ENCODE assay signal across 37 mouse cellular contexts in the genomic region with DNA sequence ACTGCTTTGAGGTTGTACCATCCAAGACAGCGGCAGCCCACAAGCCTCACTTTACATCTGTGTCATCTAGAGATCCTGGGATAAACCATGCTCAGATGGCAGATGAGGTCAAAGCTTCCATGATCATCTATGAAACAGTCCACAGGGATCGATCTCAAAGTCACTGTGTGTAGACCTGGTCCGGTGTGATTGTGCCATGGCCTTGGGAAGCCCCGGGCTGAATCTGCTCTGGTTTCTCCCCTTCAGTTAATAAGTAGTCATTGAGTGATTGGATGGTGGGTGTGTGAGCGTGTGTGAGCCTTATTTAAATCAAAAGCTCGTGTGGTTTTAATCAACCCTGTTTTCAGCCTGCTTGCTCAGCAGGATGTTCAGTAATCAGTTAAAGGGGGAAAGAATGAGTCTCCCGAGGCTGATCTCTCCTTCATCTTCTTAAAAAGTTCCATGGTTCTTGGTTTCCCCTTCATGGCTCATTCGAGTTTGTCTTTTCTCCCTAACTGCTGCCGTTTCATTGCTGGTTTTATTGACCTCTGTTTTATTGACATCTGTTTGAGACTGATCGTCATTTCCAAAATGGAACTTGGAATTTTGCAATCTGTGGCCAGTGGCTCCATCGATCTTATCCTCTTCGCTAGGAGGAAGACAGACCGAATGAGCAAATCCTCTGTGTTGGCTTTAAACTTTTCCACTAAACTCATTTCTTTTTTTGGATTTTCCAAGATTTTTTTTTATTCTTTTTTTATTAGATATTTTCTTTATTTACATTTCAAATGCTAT. TPM values are rescaled to one million over a fixed set of nuclear protein-coding genes. Genes with fewer than 3 reads are reported as not detected.
A peak's percentile ranks its signal among the peaks of the same experiment; 100 is the strongest.
DNase-seq lines count a peak whose midpoint lies in the region; ATAC-seq and TF ChIP-seq lines count a peak whose summit lies in the region.
"Had no signal": no experiment of that assay in that cellular context is flagged by ENCODE, and none has a peak within 500 bp of the region (broad histone marks: within the 10 kb centered on the region; RNA-seq: fewer than 3 reads in every experiment).

No protein-coding gene starts in this region.

- peak; percentile 96 for DNase-seq in liver, adult 2 months (ENCODE audit: extremely low read depth, low read depth, low spot score)
- DNase-seq in embryonic facial prominence, embryonic 10.5 days (ENCODE audit: low spot score): peak; percentile 16
- no peak for DNase-seq in limb, embryonic 10.5 days (ENCODE audit: low spot score)
- no peak for DNase-seq in right cerebral cortex, adult 18-20 months
- DNase-seq: adrenal gland, postnatal 14 days; B cell, adult 2 months; cerebellum, adult 11 months; cerebellum, adult 9-11 months; gastrocnemius, adult 2 months; gastrocnemius, postnatal 14 days; heart, adult 11 months; heart, postnatal 10 days; heart, postnatal 4 days had no signal

- peak overlapping the region; percentile 38 for H3K9ac ChIP-seq in liver, adult 2 months (ENCODE audit: low read depth, low read length)
- H3K9ac ChIP-seq in liver, embryonic 12.5 days: no peak overlapping the region
- no peak overlapping the region for H3K9ac ChIP-seq in embryonic facial prominence, embryonic 12.5 days
- no peak overlapping the region for H3K9ac ChIP-seq in heart, embryonic 12.5 days
- H3K9ac ChIP-seq in kidney, embryonic 16.5 days (replicated peaks; ENCODE audit: low read length): no peak overlapping the region
- H3K9ac ChIP-seq: forebrain, embryonic 13.5 days; heart, embryonic 15.5 days; hindbrain, embryonic 14.5 days had no signal

- peaks cover 4% of the 10 kb centered on the region; the same call in 1 of the 2 replicates for H3K36me3 ChIP-seq in liver, adult 2 months (ENCODE audit: control insufficient read depth, insufficient read depth, low read length)
- H3K36me3 ChIP-seq in liver, embryonic 12.5 days: no peaks in the 10 kb centered on the region
- no peaks in the 10 kb centered on the region for H3K36me3 ChIP-seq in embryonic facial prominence, embryonic 10.5 days (replicated peaks)
- H3K36me3 ChIP-seq in embryonic facial prominence, embryonic 12.5 days: no peaks in the 10 kb centered on the region
- no peaks in the 10 kb centered on the region for H3K36me3 ChIP-seq in limb, embryonic 10.5 days
- H3K36me3 ChIP-seq in heart, embryonic 12.5 days: peaks cover 3% of the 10 kb centered on the region; the same call in 1 of the 2 replicates
- H3K36me3 ChIP-seq in kidney, embryonic 16.5 days (ENCODE audit: insufficient read depth, low read length): no peaks in the 10 kb centered on the region
- H3K36me3 ChIP-seq: G1E; heart, embryonic 15.5 days had no signal

- H3K27ac ChIP-seq in liver, adult 2 months (replicated peaks; ENCODE audit: insufficient read depth, low read depth, low read length): peak overlapping the region; percentile 99
- H3K27ac ChIP-seq in liver, embryonic 12.5 days: no peak overlapping the region
- no peak overlapping the region for H3K27ac ChIP-seq in embryonic facial prominence, embryonic 10.5 days (replicated peaks)
- 0 out of 2 replicates have a peak overlapping the region, but pooled peaks have one; percentile 18 for H3K27ac ChIP-seq in embryonic facial prominence, embryonic 12.5 days
- peak overlapping the region; percentile 46 for H3K27ac ChIP-seq in limb, embryonic 10.5 days
- H3K27ac ChIP-seq in heart, embryonic 12.5 days (ENCODE audit: poor library complexity, severe bottlenecking): no peak overlapping the region
- no peak overlapping the region for H3K27ac ChIP-seq in kidney, embryonic 16.5 days (ENCODE audit: low read length)
- H3K27ac ChIP-seq: forebrain, embryonic 13.5 days; gastrocnemius, adult 2 months; heart, embryonic 15.5 days; hindbrain, embryonic 14.5 days; hindbrain, postnatal 0 days had no signal

- ATAC-seq in liver, embryonic 12.5 days: no peak
- no peak for ATAC-seq in embryonic facial prominence, embryonic 12.5 days (ENCODE audit: insufficient number of reproducible peaks, insufficient read depth, low FRiP score, low TSS enrichment)
- ATAC-seq in heart, embryonic 12.5 days (ENCODE audit: insufficient number of reproducible peaks, low FRiP score): no peak
- ATAC-seq in kidney, embryonic 16.5 days (ENCODE audit: low FRiP score, low TSS enrichment): no peak
- ATAC-seq: forebrain, embryonic 13.5 days; forebrain, embryonic 16.5 days; hindbrain, postnatal 0 days; inflammation-experienced regulatory T-cells, adult 6 months; intestine, embryonic 16.5 days; Patski had no signal

- no peaks in the 10 kb centered on the region for H3K27me3 ChIP-seq in liver, adult 2 months (ENCODE audit: control insufficient read depth, insufficient read depth, low read length)
- no peaks in the 10 kb centered on the region for H3K27me3 ChIP-seq in liver, embryonic 12.5 days (replicated peaks)
- H3K27me3 ChIP-seq in embryonic facial prominence, embryonic 10.5 days (replicated peaks; ENCODE audit: low read depth, poor library complexity, severe bottlenecking): no peaks in the 10 kb centered on the region
- H3K27me3 ChIP-seq in embryonic facial prominence, embryonic 12.5 days: no peaks in the 10 kb centered on the region
- H3K27me3 ChIP-seq in limb, embryonic 10.5 days (ENCODE audit: low read depth, poor library complexity, severe bottlenecking): no peaks in the 10 kb centered on the region
- no peaks in the 10 kb centered on the region for H3K27me3 ChIP-seq in heart, embryonic 12.5 days (replicated peaks)
- no peaks in the 10 kb centered on the region for H3K27me3 ChIP-seq in kidney, embryonic 16.5 days (ENCODE audit: insufficient read depth, low read length)
- H3K27me3 ChIP-seq: forebrain, embryonic 13.5 days; heart, embryonic 15.5 days; Patski had no signal

- H3K79me2 ChIP-seq in liver, adult 2 months (ENCODE audit: control insufficient read depth, insufficient read depth, low read length): no peaks in the 10 kb centered on the region

- WGBS in liver, adult 2 months: 23% methylated on average over 13 of the region's 13 CpGs
- WGBS in liver, embryonic 12.5 days (ENCODE audit: insufficient replicate concordance): 67% methylated on average over 13 of the region's 13 CpGs
- 60% methylated on average over 13 of the region's 13 CpGs for WGBS in embryonic facial prominence, embryonic 10.5 days
- WGBS in embryonic facial prominence, embryonic 12.5 days: 52% methylated on average over 13 of the region's 13 CpGs
- WGBS in limb, embryonic 10.5 days: 53% methylated on average over 13 of the region's 13 CpGs
- 74% methylated on average over 13 of the region's 13 CpGs for WGBS in heart, embryonic 12.5 days
- 62% methylated on average over 13 of the region's 13 CpGs for WGBS in kidney, embryonic 16.5 days

- no peak overlapping the region for H3K4me3 ChIP-seq in liver, adult 2 months (ENCODE audit: insufficient read depth, low read depth, low read length)
- no peak overlapping the region for H3K4me3 ChIP-seq in liver, embryonic 12.5 days
- no peak overlapping the region for H3K4me3 ChIP-seq in embryonic facial prominence, embryonic 10.5 days
- H3K4me3 ChIP-seq in embryonic facial prominence, embryonic 12.5 days: no peak overlapping the region
- no peak overlapping the region for H3K4me3 ChIP-seq in limb, embryonic 10.5 days
- H3K4me3 ChIP-seq in heart, embryonic 12.5 days: no peak overlapping the region
- no peak overlapping the region for H3K4me3 ChIP-seq in kidney, embryonic 16.5 days (ENCODE audit: low read length)
- H3K4me3 ChIP-seq: erythroblast, embryonic 14.5 days; forebrain, embryonic 13.5 days; gastrocnemius, adult 2 months; heart, embryonic 15.5 days had no signal

- no peak overlapping the region for H3K4me2 ChIP-seq in liver, embryonic 12.5 days
- no peak overlapping the region for H3K4me2 ChIP-seq in embryonic facial prominence, embryonic 12.5 days (replicated peaks)
- no peak overlapping the region for H3K4me2 ChIP-seq in heart, embryonic 12.5 days
- H3K4me2 ChIP-seq in kidney, embryonic 16.5 days (replicated peaks; ENCODE audit: low read depth, low read length): no peak overlapping the region
- H3K4me2 ChIP-seq: forebrain, embryonic 13.5 days; heart, embryonic 11.5 days; heart, embryonic 15.5 days; hindbrain, embryonic 14.5 days had no signal

- peaks cover 15% of the 10 kb centered on the region for H3K4me1 ChIP-seq in liver, adult 2 months (ENCODE audit: control insufficient read depth, insufficient read depth, low read length)
- H3K4me1 ChIP-seq in liver, embryonic 12.5 days: no peaks in the 10 kb centered on the region
- H3K4me1 ChIP-seq in embryonic facial prominence, embryonic 10.5 days: peaks cover 10% of the 10 kb centered on the region
- peaks cover 6% of the 10 kb centered on the region; the same call in 1 of the 2 replicates for H3K4me1 ChIP-seq in embryonic facial prominence, embryonic 12.5 days
- H3K4me1 ChIP-seq in limb, embryonic 10.5 days: peaks cover 14% of the 10 kb centered on the region
- no peaks in the 10 kb centered on the region for H3K4me1 ChIP-seq in heart, embryonic 12.5 days (replicated peaks)
- H3K4me1 ChIP-seq in kidney, embryonic 16.5 days (ENCODE audit: insufficient read depth, low read length): no peaks in the 10 kb centered on the region
- H3K4me1 ChIP-seq: forebrain, embryonic 13.5 days; heart, embryonic 15.5 days had no signal

- TF ChIP-seq CTCF in liver, adult 2 months (IDR thresholded peaks at IDR 0.05; ENCODE audit: low read depth, low read length): no peak

- no peaks in the 10 kb centered on the region for H3K9me3 ChIP-seq in liver, embryonic 12.5 days (replicated peaks)
- H3K9me3 ChIP-seq in embryonic facial prominence, embryonic 10.5 days: peaks cover 5% of the 10 kb centered on the region; the same call in 1 of the 2 replicates
- no peaks in the 10 kb centered on the region; the same call in 1 of the 2 replicates for H3K9me3 ChIP-seq in embryonic facial prominence, embryonic 12.5 days
- no peaks in the 10 kb centered on the region for H3K9me3 ChIP-seq in limb, embryonic 10.5 days (replicated peaks)
- H3K9me3 ChIP-seq in heart, embryonic 12.5 days (replicated peaks): peaks cover 5% of the 10 kb centered on the region
- H3K9me3 ChIP-seq in kidney, embryonic 16.5 days (ENCODE audit: low read length): peaks cover 6% of the 10 kb centered on the region; the same call in 1 of the 2 replicates
- H3K9me3 ChIP-seq: G1E; heart, embryonic 15.5 days had no signal

- no peak for TF ChIP-seq POLR2A in liver, adult 2 months (IDR thresholded peaks at IDR 0.05; ENCODE audit: extremely low read depth, insufficient read depth, low read length)

RNA-seq across cellular contexts. Expression of a gene that starts 39.4 kb away (rescaled TPM):
- not detected in 2 replicates for total RNA-seq in liver, adult 2 months (2014; rRNA removed)
- not detected in 2 replicates for polyA plus RNA-seq in liver, adult 2 months (2012; rRNA removed)
- not detected in 2 replicates for polyA plus RNA-seq in liver, embryonic 12.5 days (2016; fragmentation: Nextera tagmentation; extraction: Ambion mirVana)
- not detected in 2 replicates for polyA plus RNA-seq in embryonic facial prominence, embryonic 10.5 days (2016; fragmentation: Nextera tagmentation; extraction: Ambion mirVana)
- polyA plus RNA-seq in embryonic facial prominence, embryonic 12.5 days (2016; fragmentation: Nextera tagmentation; extraction: Ambion mirVana): not detected in 2 replicates
- not detected in 2 replicates for polyA plus RNA-seq in limb, embryonic 10.5 days (2016; fragmentation: Nextera tagmentation; extraction: Ambion mirVana)
- not detected in 2 replicates for polyA plus RNA-seq in heart, embryonic 12.5 days (2016; fragmentation: Nextera tagmentation; extraction: Ambion mirVana)
- not detected in 2 replicates for polyA plus RNA-seq in kidney, embryonic 16.5 days (2015; fragmentation: Nextera tagmentation; extraction: Ambion mirVana)
- total RNA-seq: adrenal gland, adult 2 months; adrenal gland, postnatal 14 days; adrenal gland, postnatal 4 days; CH12.LX; common myeloid progenitor, adult 5-6 weeks; G1E; gastrocnemius, adult 2 months; gastrocnemius, postnatal 14 days; gastrocnemius, postnatal 4 days; heart, adult 8-10 months; heart, postnatal 10 days; heart, postnatal 4 days; hindbrain, postnatal 0 days had no signal
- polyA plus RNA-seq: adrenal gland, adult 2 months; cerebellum, adult 2 months; erythroblast, embryonic 14.5 days; forebrain, embryonic 13.5 days; forebrain, embryonic 16.5 days; frontal cortex, adult 2 months; G1E; heart, embryonic 11.5 days; heart, embryonic 15.5 days; hindbrain, embryonic 11.5 days; hindbrain, embryonic 14.5 days; hindbrain, postnatal 0 days; inflammation-experienced regulatory T-cells, adult 6 months; intestine, embryonic 16.5 days; Patski had no signal

RNA-seq across cellular contexts. Expression of a gene that starts 54.8 kb away (rescaled TPM):
- 15.4 and 18.9 TPM in 2 replicates for total RNA-seq in liver, adult 2 months (2014; rRNA removed)
- 9.1 and 9.8 TPM in 2 replicates for polyA plus RNA-seq in liver, adult 2 months (2012; rRNA removed)
- polyA plus RNA-seq in liver, embryonic 12.5 days (2016; fragmentation: Nextera tagmentation; extraction: Ambion mirVana): 162 and 173 TPM in 2 replicates
- 273 and 281 TPM in 2 replicates for polyA plus RNA-seq in embryonic facial prominence, embryonic 10.5 days (2016; fragmentation: Nextera tagmentation; extraction: Ambion mirVana)
- 213 and 216 TPM in 2 replicates for polyA plus RNA-seq in embryonic facial prominence, embryonic 12.5 days (2016; fragmentation: Nextera tagmentation; extraction: Ambion mirVana)
- polyA plus RNA-seq in limb, embryonic 10.5 days (2016; fragmentation: Nextera tagmentation; extraction: Ambion mirVana): 276 and 312 TPM in 2 replicates
- 113 and 114 TPM in 2 replicates for polyA plus RNA-seq in heart, embryonic 12.5 days (2016; fragmentation: Nextera tagmentation; extraction: Ambion mirVana)
- 159 and 167 TPM in 2 replicates for polyA plus RNA-seq in kidney, embryonic 16.5 days (2015; fragmentation: Nextera tagmentation; extraction: Ambion mirVana)

Comparison
In these comparisons a context has a peak if more than half of its experiments do, and no peak if none do; other contexts are left out.
1. H3K27ac ChIP-seq: peak in liver, adult 2 months (single experiment), embryonic facial prominence, embryonic 12.5 days (single experiment) and limb, embryonic 10.5 days (single experiment); none in liver, embryonic 12.5 days (single experiment), embryonic facial prominence, embryonic 10.5 days (single experiment), heart, embryonic 12.5 days (single experiment) and kidney, embryonic 16.5 days (single experiment).
2. RNA of a gene that starts 54.8 kb away (polyA plus RNA-seq): 276 to 312 TPM in limb, embryonic 10.5 days, 273 to 281 TPM in embryonic facial prominence, embryonic 10.5 days, 213 to 216 TPM in embryonic facial prominence, embryonic 12.5 days, 162 to 173 TPM in liver, embryonic 12.5 days, 159 to 167 TPM in kidney, embryonic 16.5 days and 113 to 114 TPM in heart, embryonic 12.5 days; 9.1 to 9.8 TPM in liver, adult 2 months; every median in the first group is over 10 times any median in the second.
3. DNase-seq: peak in liver, adult 2 months (single experiment) and embryonic facial prominence, embryonic 10.5 days (single experiment); none in limb, embryonic 10.5 days (single experiment) and right cerebral cortex, adult 18-20 months (single experiment).